Mouse (Mus musculus): ENCODE measurements around the gene Ptk7. TPM values are rescaled to one million over a fixed set of nuclear protein-coding genes. Genes with fewer than 3 reads are reported as not detected.
"Not testable (repeated sequence)": the region's sequence is repeated elsewhere in the genome, so short reads cannot be mapped to it uniquely, and the experiment has no call there.

The Ptk7 gene
- polyA plus RNA-seq, 1 experiment from 2014 or later = 138 TPM

GRCm38 (mm10) chr17:46578650-46579049 lies 50.7 kb downstream of the Ptk7 start:
- 65% methylated on average over 5 of the region's 5 CpGs for WGBS
- Histone ChIP-seq H3K27me3 (no peaks in the 10 kb centered on the region), H3K27ac (no peak overlapping the region), H3K9me3 (replicated peaks) (0 out of 2 replicates have a peak, but pooled peaks cover 3% of the 10 kb centered on the region), H3K9ac (no peak overlapping the region), H3K4me2 (no peak overlapping the region), H3K4me3 (replicated peaks) (no peak overlapping the region), H3K4me1 (no peaks in the 10 kb centered on the region), H3K36me3 (peaks cover 92% of the 10 kb centered on the region)
- no peak for ATAC-seq (replicated peaks; ENCODE audit: low FRiP score)

DNA sequence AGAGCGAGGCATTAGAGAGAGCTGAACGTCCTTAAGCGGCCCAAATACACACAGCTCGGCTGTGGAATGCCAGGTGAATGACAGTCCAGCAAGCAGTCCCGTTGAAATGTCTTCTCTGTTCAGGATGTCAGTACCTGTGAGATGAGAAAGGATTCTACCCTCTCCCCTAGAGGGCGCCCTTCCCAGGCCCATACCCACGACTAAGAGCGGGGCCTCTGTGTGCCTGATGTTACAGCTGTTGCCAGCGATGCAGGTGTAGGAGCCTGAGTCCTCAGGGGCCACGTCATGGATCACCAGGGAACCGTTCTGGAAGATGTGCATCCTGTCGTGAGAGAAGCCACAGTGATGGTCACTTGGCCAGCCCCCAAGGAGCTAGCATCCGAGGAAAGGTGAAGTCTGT lies 53.2 kb downstream of the Ptk7 start:
- Histone ChIP-seq H3K27ac (no peak overlapping the region), H3K36me3 (peaks cover 97% of the 10 kb centered on the region), H3K9ac (no peak overlapping the region), H3K4me2 (no peak overlapping the region), H3K4me1 (no peaks in the 10 kb centered on the region), H3K4me3 (replicated peaks) (no peak overlapping the region), H3K27me3 (no peaks in the 10 kb centered on the region), H3K9me3 (replicated peaks) (0 out of 2 replicates have a peak, but pooled peaks cover 3% of the 10 kb centered on the region)
- 86% methylated on average over 13 of the region's 13 CpGs for WGBS
- no peak for ATAC-seq (replicated peaks; ENCODE audit: low FRiP score)

DNA sequence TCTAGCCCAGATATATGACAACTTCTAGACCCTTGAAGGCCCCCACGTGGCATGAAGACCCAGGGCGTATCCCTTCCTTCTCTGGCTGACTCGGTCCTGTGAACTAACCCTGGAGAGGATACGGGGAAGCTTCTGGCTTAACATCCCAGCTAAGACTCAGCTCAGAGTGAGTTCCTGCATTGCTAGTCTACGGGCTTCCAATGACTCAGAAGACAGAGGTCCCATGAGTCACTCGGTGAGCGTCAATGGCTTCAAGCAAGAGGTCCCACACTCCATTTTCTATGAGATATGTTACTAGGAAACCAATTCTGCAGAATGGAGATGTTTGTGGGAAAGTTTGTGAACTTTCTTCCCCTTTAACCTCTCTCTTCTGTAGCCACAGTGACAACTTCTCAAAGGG lies 54.8 kb downstream of the Ptk7 start:
- WGBS = 93% methylated on average over 7 of the region's 7 CpGs
- Histone ChIP-seq H3K27ac (no peak overlapping the region), H3K36me3 (peaks cover 97% of the 10 kb centered on the region)

GRCm38 (mm10) chr17:46571005-46571404 lies 58.3 kb downstream of the Ptk7 start:
- Histone ChIP-seq H3K36me3 (peaks cover 97% of the 10 kb centered on the region), H3K4me2 (no peak overlapping the region), H3K4me1 (no peaks in the 10 kb centered on the region), H3K9ac (no peak overlapping the region), H3K9me3 (replicated peaks) (no peaks in the 10 kb centered on the region), H3K27ac (0 out of 2 replicates have a peak overlapping the region, but pooled peaks have one; percentile 1), H3K27me3 (no peaks in the 10 kb centered on the region), H3K4me3 (replicated peaks) (no peak overlapping the region)
- 84% methylated on average over 11 of the region's 11 CpGs for WGBS
- no peak for ATAC-seq (replicated peaks; ENCODE audit: low FRiP score)

More for the DNA sequence above, 54.8 kb downstream of the Ptk7 start:
- Histone ChIP-seq H3K9me3 (replicated peaks) (no peaks in the 10 kb centered on the region), H3K4me2 (no peak overlapping the region), H3K9ac (no peak overlapping the region), H3K27me3 (no peaks in the 10 kb centered on the region), H3K4me1 (no peaks in the 10 kb centered on the region), H3K4me3 (replicated peaks) (no peak overlapping the region)
- ATAC-seq (replicated peaks; ENCODE audit: low FRiP score) = no peak

DNA sequence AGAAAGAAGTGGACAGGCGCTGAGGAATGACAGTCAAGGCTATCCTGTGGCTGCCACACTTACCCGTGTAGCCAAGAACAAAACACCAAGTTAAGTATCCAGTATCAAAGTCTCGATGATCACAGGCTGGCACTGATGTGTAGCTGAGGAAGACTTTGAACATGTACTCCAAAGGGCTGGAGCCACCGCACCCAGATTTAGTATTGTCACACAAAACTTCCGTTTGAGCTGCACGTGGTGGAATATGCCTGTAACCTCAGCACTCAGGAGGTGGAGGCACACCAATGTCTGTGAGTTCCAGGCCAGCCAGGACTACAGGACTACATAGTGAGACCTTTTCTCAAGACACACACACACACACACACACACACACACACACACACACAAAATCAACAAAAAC lies 70.2 kb downstream of the Ptk7 start:
- H3K9me3 ChIP-seq (replicated peaks) = no peaks in the 10 kb centered on the region
- peaks cover 21% of the 10 kb centered on the region for H3K4me1 ChIP-seq
- no peak overlapping the region for H3K9ac ChIP-seq
- ATAC-seq (replicated peaks; ENCODE audit: low FRiP score) = no peak
- H3K4me2 ChIP-seq = no peak overlapping the region
- no peak overlapping the region for H3K4me3 ChIP-seq (replicated peaks)
- WGBS = 90% methylated on average over 6 of the region's 6 CpGs
- H3K27me3 ChIP-seq = no peaks in the 10 kb centered on the region
- peaks cover 10% of the 10 kb centered on the region for H3K36me3 ChIP-seq
- no peak overlapping the region for H3K27ac ChIP-seq

GRCm38 (mm10) chr17:46558151-46558550 lies 71.2 kb downstream of the Ptk7 start:
- H3K9ac ChIP-seq = no peak overlapping the region
- ATAC-seq (replicated peaks; ENCODE audit: low FRiP score) = no peak
- no peaks in the 10 kb centered on the region for H3K36me3 ChIP-seq
- no peak overlapping the region for H3K4me3 ChIP-seq (replicated peaks)
- no peak overlapping the region for H3K4me2 ChIP-seq
- H3K9me3 ChIP-seq (replicated peaks) = no peaks in the 10 kb centered on the region
- H3K27me3 ChIP-seq = no peaks in the 10 kb centered on the region
- WGBS = 87% methylated on average over 5 of the region's 5 CpGs
- no peak overlapping the region for H3K27ac ChIP-seq
- H3K4me1 ChIP-seq = peaks cover 31% of the 10 kb centered on the region

DNA sequence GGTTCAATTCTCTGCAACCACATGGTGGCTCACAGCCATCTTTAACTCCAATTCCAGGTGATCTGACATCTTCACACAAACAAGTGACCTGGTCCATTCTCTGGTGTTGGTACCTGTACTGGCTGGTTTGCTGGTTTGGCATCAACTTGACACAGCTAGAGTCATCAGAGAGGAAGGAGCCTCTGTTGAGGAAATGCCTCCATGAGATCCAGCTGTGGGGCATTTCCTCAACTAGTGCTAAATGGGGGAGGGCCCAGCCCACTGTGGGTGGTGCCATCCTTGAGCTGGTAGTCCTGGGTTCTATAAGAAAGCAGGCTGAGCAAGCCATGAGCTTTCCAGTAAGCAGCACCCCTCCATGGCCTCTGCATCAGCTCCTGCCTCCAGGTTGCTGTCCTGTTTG lies 72.0 kb downstream of the Ptk7 start:
- Histone ChIP-seq H3K4me1 (peaks cover 39% of the 10 kb centered on the region), H3K4me2 (peak overlapping the region; percentile 81), H3K27ac (peak overlapping the region; percentile 97), H3K4me3 (replicated peaks) (peak overlapping the region; percentile 66; the same call in 1 of the 2 replicates)
- H3K36me3 ChIP-seq; ATAC-seq (replicated peaks; ENCODE audit: low FRiP score); H3K27me3 ChIP-seq; H3K9me3 ChIP-seq (replicated peaks); H3K9ac ChIP-seq: not testable (repeated sequence)

- Histone ChIP-seq H3K27ac (peak overlapping the region; percentile 97), H3K36me3 (peaks cover 11% of the 10 kb centered on the region), H3K9ac (peak overlapping the region; percentile 52), H3K9me3 (replicated peaks) (no peaks in the 10 kb centered on the region), H3K27me3 (no peaks in the 10 kb centered on the region), H3K4me1 (peaks cover 41% of the 10 kb centered on the region), H3K4me2 (peak overlapping the region; percentile 81), H3K4me3 (replicated peaks) (peak overlapping the region; percentile 66)
- WGBS = 0% methylated on average over 11 of the region's 11 CpGs
- peak; percentile 41 for ATAC-seq (replicated peaks; ENCODE audit: low FRiP score)
Observed at GRCm38 (mm10) chr17:46556584-46556945, 72.7 kb downstream of the Ptk7 start.

GRCm38 (mm10) chr17:46555673-46556583 lies 73.4 kb downstream of the Ptk7 start, which contains the start of gene Srf:
Gene Srf (minus strand): TSS chr17:46556175.
- Histone ChIP-seq H3K27ac (peak within 1 kb of the TSS; percentile 97), H3K27me3 (no peaks in the 10 kb centered on the region)

GRCm38 (mm10) chr17:46554977-46555672 lies 74.2 kb downstream of the Ptk7 start:
- peak overlapping the region; percentile 81 for H3K4me2 ChIP-seq
- no peaks in the 10 kb centered on the region for H3K27me3 ChIP-seq
- no peak for ATAC-seq (replicated peaks; ENCODE audit: low FRiP score)
- H3K27ac ChIP-seq = peak overlapping the region; percentile 97
- H3K36me3 ChIP-seq = peaks cover 25% of the 10 kb centered on the region
- peak overlapping the region; percentile 96 for H3K9ac ChIP-seq
- no peaks in the 10 kb centered on the region for H3K9me3 ChIP-seq (replicated peaks)
- peak overlapping the region; percentile 66 for H3K4me3 ChIP-seq (replicated peaks)
- peaks cover 41% of the 10 kb centered on the region for H3K4me1 ChIP-seq
- under 1% methylated on average over 75 of the region's 75 CpGs for WGBS

More at GRCm38 (mm10) chr17:46555673-46556583, 73.4 kb downstream of the Ptk7 start, which contains the start of gene Srf:
- Histone ChIP-seq H3K4me2 (peak within 1 kb of the TSS; percentile 81), H3K9me3 (replicated peaks) (no peaks in the 10 kb centered on the region), H3K4me1 (peaks cover 41% of the 10 kb centered on the region), H3K4me3 (replicated peaks) (peak within 1 kb of the TSS; percentile 66), H3K36me3 (peaks cover 17% of the 10 kb centered on the region), H3K9ac (peak within 1 kb of the TSS; percentile 96)
- peak; percentile 93 for ATAC-seq (replicated peaks; ENCODE audit: low FRiP score)
- under 1% methylated on average over 87 of the region's 87 CpGs for whole genome bisulfite sequencing

DNA sequence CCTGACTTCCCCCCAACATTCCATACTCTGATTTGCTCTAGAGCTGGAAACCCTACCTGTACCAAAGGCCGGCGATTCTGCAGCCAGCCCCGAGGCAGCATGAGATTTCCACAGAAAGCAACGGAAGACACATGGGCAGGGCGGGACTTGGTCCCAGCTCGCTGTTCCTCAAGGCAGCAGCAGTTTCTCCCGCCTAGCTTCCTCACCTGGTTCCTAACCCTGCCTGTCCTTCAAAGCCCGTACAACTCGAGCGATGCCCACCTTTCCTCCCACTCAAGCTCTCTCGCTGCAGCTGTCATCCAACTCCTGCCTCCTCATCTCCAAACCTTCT lies 74.7 kb downstream of the Ptk7 start:
- Histone ChIP-seq H3K4me2 (peak overlapping the region; percentile 81), H3K9ac (peak overlapping the region; percentile 96)

DNA sequence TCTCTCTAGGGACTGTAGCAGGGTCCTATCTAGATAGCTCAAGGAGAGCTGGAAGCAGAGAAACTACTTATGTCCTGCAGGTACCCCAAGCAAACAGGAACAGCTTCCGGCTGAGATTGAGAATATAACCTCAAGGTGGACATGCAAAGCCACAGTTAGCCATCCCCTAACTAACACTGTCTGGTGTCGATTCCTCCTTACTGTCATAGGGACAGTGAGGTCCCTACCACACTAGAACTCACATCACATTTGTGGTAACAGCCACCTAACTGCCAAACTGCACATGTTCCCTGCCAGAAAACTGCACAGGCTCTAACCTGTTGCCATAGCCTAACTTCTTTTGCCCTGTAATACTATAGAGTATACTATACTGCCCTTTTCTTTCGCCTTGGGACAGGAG lies 75.4 kb downstream of the Ptk7 start:
- peak overlapping the region; percentile 96 for H3K9ac ChIP-seq
- H3K36me3 ChIP-seq = peaks cover 36% of the 10 kb centered on the region
- ATAC-seq (replicated peaks; ENCODE audit: low FRiP score) = no peak
- H3K27ac ChIP-seq = peak overlapping the region; percentile 97
- WGBS = 62% methylated on average over 3 of the region's 3 CpGs
- no peaks in the 10 kb centered on the region for H3K27me3 ChIP-seq
- H3K9me3 ChIP-seq (replicated peaks) = no peaks in the 10 kb centered on the region
- H3K4me1 ChIP-seq = peaks cover 42% of the 10 kb centered on the region
- peak overlapping the region; percentile 66 for H3K4me3 ChIP-seq (replicated peaks)
- peak overlapping the region; percentile 81 for H3K4me2 ChIP-seq

More for the DNA sequence above, 74.7 kb downstream of the Ptk7 start:
- Histone ChIP-seq H3K4me1 (peaks cover 41% of the 10 kb centered on the region), H3K36me3 (peaks cover 30% of the 10 kb centered on the region), H3K27ac (peak overlapping the region; percentile 97), H3K9me3 (replicated peaks) (no peaks in the 10 kb centered on the region), H3K4me3 (replicated peaks) (peak overlapping the region; percentile 66), H3K27me3 (no peaks in the 10 kb centered on the region)
- WGBS = 2% methylated on average over 11 of the region's 11 CpGs
- no peak for ATAC-seq (replicated peaks; ENCODE audit: low FRiP score)
